Mouse (Mus musculus) hindlimb bud, embryonic 11.5 days (tissue): ENCODE data around the gene Gcg.

Experiments used
- DNase-seq: peaks from one replicate; pipeline ENCODE4 v3.0.0-alpha.2; 2012; ENCODE audit warnings: low read depth, low spot score; ENCODE audit errors: extremely low spot score

Gene Gcg

GRCm38 (mm10) chr2:62483550-62483949 lies at the start of gene Gcg:
TSS of gene Gcg (minus strand) at chr2:62483650.
- no peak for DNase-seq

GRCm38 (mm10) chr2:62531065-62531464 lies 47.6 kb upstream of the Gcg start:
- no peak for DNase-seq

- DNase-seq, result no peak
These were observed 42.9 kb upstream of the Gcg start for GRCm38 (mm10) chr2:62526399-62526798.

- no peak for DNase-seq
These were observed 34.3 kb upstream of the Gcg start for GRCm38 (mm10) chr2:62517790-62518189.

GRCm38 (mm10) chr2:62514477-62514876 lies 31.0 kb upstream of the Gcg start:
- no peak for DNase-seq

- DNase-seq, result no peak
These were observed 30.0 kb upstream of the Gcg start for GRCm38 (mm10) chr2:62513477-62513876.

- no peak for DNase-seq
These were observed 23.7 kb upstream of the Gcg start for GRCm38 (mm10) chr2:62507130-62507529.

- DNase-seq, result no peak
These were observed 23.0 kb upstream of the Gcg start for GRCm38 (mm10) chr2:62506441-62506840.

GRCm38 (mm10) chr2:62504269-62504796 lies 20.9 kb upstream of the Gcg start:
- no peak for DNase-seq

GRCm38 (mm10) chr2:62503326-62503725 lies 19.9 kb upstream of the Gcg start:
- no peak for DNase-seq

GRCm38 (mm10) chr2:62502516-62502915 lies 19.1 kb upstream of the Gcg start:
- no peak for DNase-seq

- no peak for DNase-seq
These were observed 15.4 kb upstream of the Gcg start for GRCm38 (mm10) chr2:62498821-62499220.

- DNase-seq, result no peak
These were observed 14.6 kb upstream of the Gcg start for GRCm38 (mm10) chr2:62498086-62498485.

GRCm38 (mm10) chr2:62497333-62498002 lies 14.0 kb upstream of the Gcg start:
- no peak for DNase-seq

- DNase-seq, result no peak
These were observed 12.0 kb upstream of the Gcg start for GRCm38 (mm10) chr2:62495407-62495806.

GRCm38 (mm10) chr2:62489832-62490231 lies 6.4 kb upstream of the Gcg start:
- DNase-seq, result no peak

- DNase-seq, result no peak
These were observed 1.5 kb upstream of the Gcg start for GRCm38 (mm10) chr2:62484906-62485305.

- no peak for DNase-seq
These were observed 2.9 kb downstream of the Gcg start for GRCm38 (mm10) chr2:62480285-62481198.

GRCm38 (mm10) chr2:62469551-62469950 lies 13.9 kb downstream of the Gcg start:
- no peak for DNase-seq

- no peak for DNase-seq
These were observed 20.2 kb downstream of the Gcg start for GRCm38 (mm10) chr2:62463287-62463686.

- DNase-seq, result no peak
These were observed 21.3 kb downstream of the Gcg start for GRCm38 (mm10) chr2:62462174-62462573.
